Mouse (Mus musculus): ENCODE measurements around the gene 2310011J03Rik.
A peak's percentile ranks its signal among the peaks of the same experiment; 100 is the strongest.

2310011J03Rik gene

GRCm38 (mm10) chr10:80292251-80293146 is 27.8 kb downstream of the 2310011J03Rik start, which contains the start of gene Rps15:
Gene Rps15, plus strand, starts transcription at chr10:80292453.
- DNase-seq, result peak; percentile 98

GRCm38 (mm10) chr10:80288657-80289056 is 31.7 kb downstream of the 2310011J03Rik start:
- DNase-seq, result no peak

GRCm38 (mm10) chr10:80288097-80288496 is 32.2 kb downstream of the 2310011J03Rik start:
- DNase-seq, result no peak

GRCm38 (mm10) chr10:80285222-80286070 is 34.9 kb downstream of the 2310011J03Rik start:
- DNase-seq, result no peak

GRCm38 (mm10) chr10:80282481-80283441 is 37.6 kb downstream of the 2310011J03Rik start:
- no peak for DNase-seq

GRCm38 (mm10) chr10:80281921-80282371 is 38.4 kb downstream of the 2310011J03Rik start:
- DNase-seq, result peak; percentile 84

- no peak for DNase-seq
Observed at GRCm38 (mm10) chr10:80281304-80281703, 39.0 kb downstream of the 2310011J03Rik start.

GRCm38 (mm10) chr10:80279273-80279672 is 41.1 kb downstream of the 2310011J03Rik start:
- no peak for DNase-seq

GRCm38 (mm10) chr10:80278390-80278789 is 41.9 kb downstream of the 2310011J03Rik start:
- no peak for DNase-seq

GRCm38 (mm10) chr10:80276238-80276637 is 44.1 kb downstream of the 2310011J03Rik start:
- DNase-seq, result no peak

- no peak for DNase-seq
Observed at GRCm38 (mm10) chr10:80273847-80274246, 46.5 kb downstream of the 2310011J03Rik start.

- DNase-seq, result no peak
Observed at GRCm38 (mm10) chr10:80271870-80272585, 48.3 kb downstream of the 2310011J03Rik start.

GRCm38 (mm10) chr10:80271186-80271843 is 49.0 kb downstream of the 2310011J03Rik start:
- DNase-seq, result no peak

- DNase-seq, result no peak
Observed at GRCm38 (mm10) chr10:80270734-80271181, 49.6 kb downstream of the 2310011J03Rik start.

- DNase-seq, result no peak
Observed at GRCm38 (mm10) chr10:80270099-80270498, 50.2 kb downstream of the 2310011J03Rik start.
